ENCODE assay signal across 24 mouse cellular contexts in the genomic region with DNA sequence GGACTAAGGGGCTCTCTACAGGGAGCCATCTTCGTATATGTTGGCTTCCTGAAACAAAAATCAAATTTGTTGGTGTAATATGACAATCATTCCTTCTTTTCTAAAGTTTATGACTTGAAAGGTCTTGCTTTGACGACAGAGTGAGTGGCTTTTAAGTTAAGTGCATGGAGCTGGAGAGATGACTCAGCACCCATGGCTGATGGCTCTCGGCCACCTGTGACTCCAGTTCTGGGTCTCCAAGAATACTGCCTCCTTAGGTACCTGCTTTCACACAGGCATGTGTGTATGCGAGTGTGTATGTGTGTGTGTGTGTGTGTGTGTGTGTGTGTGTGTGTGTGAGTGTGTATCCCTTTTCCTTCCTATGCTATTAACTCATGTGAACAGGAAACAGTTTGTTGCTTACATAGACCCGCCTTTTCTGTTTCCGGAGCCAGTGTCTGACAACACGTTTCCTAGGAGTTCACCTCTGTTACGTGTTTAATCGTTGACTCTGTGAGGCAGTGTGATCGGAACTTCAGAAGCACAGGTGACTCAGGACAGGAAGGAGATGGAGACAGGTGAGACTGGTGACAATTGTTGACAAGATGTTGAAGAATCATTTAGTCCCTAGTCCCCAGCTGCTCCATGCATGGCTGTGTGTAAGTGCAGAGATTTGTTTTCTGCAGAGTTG. TPM values are rescaled to one million over a fixed set of nuclear protein-coding genes. Genes with fewer than 3 reads are reported as not detected.
A peak's percentile ranks its signal among the peaks of the same experiment; 100 is the strongest.
DNase-seq lines count a peak whose midpoint lies in the region; ATAC-seq lines count a peak whose summit lies in the region.
"Had no signal": no experiment of that assay in that cellular context is flagged by ENCODE, and none has a peak within 500 bp of the region (broad histone marks: within the 10 kb centered on the region; RNA-seq: fewer than 3 reads in every experiment).

No protein-coding gene starts in this region.

- no peak overlapping the region for H3K27ac ChIP-seq in forebrain, embryonic 12.5 days
- H3K27ac ChIP-seq: embryonic facial prominence, embryonic 13.5 days; heart, adult 2 months; hindbrain, embryonic 14.5 days; left cerebral cortex, adult 2 months; limb, embryonic 13.5 days; neural tube, embryonic 13.5 days had no signal

- peak; percentile 36 to 39 for DNase-seq in adrenal gland, postnatal 36 days
- DNase-seq in adrenal gland, adult 8-10 months = no peak
- DNase-seq in CD4-positive helper T cell, adult 2 months (ENCODE audit: low read depth, low spot score) = peak; percentile 35
- peak; percentile 44 for DNase-seq in naive thymus-derived CD4-positive, alpha-beta T cell, adult 2 months (ENCODE audit: low read depth)
- no peak for DNase-seq in ovary, postnatal 10 days (ENCODE audit: low spot score)
- DNase-seq: cerebellum, adult 11-12 months; cerebellum, adult 9-11 months; gastrocnemius, postnatal 25 days; heart, adult 2 months; kidney, adult 11 months; kidney, postnatal 14 days had no signal

- no peaks in the 10 kb centered on the region for H3K36me3 ChIP-seq in forebrain, embryonic 12.5 days (replicated peaks)
- H3K36me3 ChIP-seq: embryonic facial prominence, embryonic 13.5 days; heart, embryonic 12.5 days; limb, embryonic 13.5 days; neural tube, embryonic 13.5 days had no signal

- no peak overlapping the region for H3K4me3 ChIP-seq in forebrain, embryonic 12.5 days (replicated peaks)
- H3K4me3 ChIP-seq: embryonic facial prominence, embryonic 13.5 days; erythroblast, embryonic 14.5 days; heart, adult 2 months; heart, embryonic 12.5 days; left cerebral cortex, adult 2 months; limb, embryonic 13.5 days; neural tube, embryonic 13.5 days had no signal

- peaks cover 9% of the 10 kb centered on the region; the same call in 1 of the 2 replicates for H3K27me3 ChIP-seq in forebrain, embryonic 12.5 days
- H3K27me3 ChIP-seq: embryonic facial prominence, embryonic 13.5 days; heart, embryonic 12.5 days; limb, embryonic 13.5 days; neural tube, embryonic 13.5 days had no signal

- 86% methylated on average over 10 of the region's 10 CpGs for WGBS in forebrain, embryonic 12.5 days

- peaks cover 5% of the 10 kb centered on the region; the same call in 1 of the 2 replicates for H3K4me1 ChIP-seq in forebrain, embryonic 12.5 days
- H3K4me1 ChIP-seq: embryonic facial prominence, embryonic 13.5 days; limb, embryonic 13.5 days; neural tube, embryonic 13.5 days had no signal

- no peak overlapping the region for H3K9ac ChIP-seq in forebrain, embryonic 12.5 days
- H3K9ac ChIP-seq: embryonic facial prominence, embryonic 13.5 days; heart, embryonic 12.5 days; hindbrain, embryonic 14.5 days; limb, embryonic 13.5 days; neural tube, embryonic 13.5 days had no signal

- peak; percentile 58 for ATAC-seq in activated CD4-positive, CD25-positive, alpha-beta regulatory T cell, adult 4 months
- no peak for ATAC-seq in forebrain, embryonic 12.5 days (ENCODE audit: low FRiP score)
- ATAC-seq: midbrain, embryonic 16.5 days; Patski had no signal

- H3K9me3 ChIP-seq in forebrain, embryonic 12.5 days = no peaks in the 10 kb centered on the region
- H3K9me3 ChIP-seq: embryonic facial prominence, embryonic 13.5 days; heart, embryonic 12.5 days; limb, embryonic 13.5 days; neural tube, embryonic 13.5 days had no signal

- H3K4me2 ChIP-seq in forebrain, embryonic 12.5 days = no peak overlapping the region
- H3K4me2 ChIP-seq: embryonic facial prominence, embryonic 13.5 days; heart, embryonic 12.5 days; hindbrain, embryonic 14.5 days; limb, embryonic 13.5 days; liver, embryonic 11.5 days; midbrain, embryonic 11.5 days; neural tube, embryonic 13.5 days had no signal

RNA-seq across cellular contexts. Expression of a gene that starts 14.4 kb away (rescaled TPM):
- 10 to 100 TPM; 76.7 to 81.8 TPM for total RNA-seq in adrenal gland, postnatal 36 days (2021)
- total RNA-seq in adrenal gland, adult 8-10 months (2022) = 10 to 100 TPM; 82.4 to 88.4 (median 85.1) TPM
- polyA plus RNA-seq in activated CD4-positive, CD25-positive, alpha-beta regulatory T cell, adult 4 months (2017; shearing (Covaris generic)) = 10 to 100 TPM in 1 of 2 experiments, 1 to 10 TPM in 1; 9.7 to 11.1 TPM
- polyA plus RNA-seq in forebrain, embryonic 12.5 days (2016; fragmentation: Nextera tagmentation; extraction: Ambion mirVana) = 38.0 and 42.7 TPM in 2 replicates

Comparison
In these comparisons a context has a peak if more than half of its experiments do, and no peak if none do; other contexts are left out.
1. DNase-seq: peak in adrenal gland, postnatal 36 days (2 of 2), CD4-positive helper T cell, adult 2 months (single experiment) and naive thymus-derived CD4-positive, alpha-beta T cell, adult 2 months (single experiment); none in adrenal gland, adult 8-10 months (single experiment) and ovary, postnatal 10 days (single experiment).